Mouse (Mus musculus): ENCODE measurements at regions not wholly inside any gene's neighbourhood (a gene's known extent, or its start where the extent isn't known, plus 50 kb on each side); places are given as distances from the start of the nearest gene placed in this dataset.

DNA sequence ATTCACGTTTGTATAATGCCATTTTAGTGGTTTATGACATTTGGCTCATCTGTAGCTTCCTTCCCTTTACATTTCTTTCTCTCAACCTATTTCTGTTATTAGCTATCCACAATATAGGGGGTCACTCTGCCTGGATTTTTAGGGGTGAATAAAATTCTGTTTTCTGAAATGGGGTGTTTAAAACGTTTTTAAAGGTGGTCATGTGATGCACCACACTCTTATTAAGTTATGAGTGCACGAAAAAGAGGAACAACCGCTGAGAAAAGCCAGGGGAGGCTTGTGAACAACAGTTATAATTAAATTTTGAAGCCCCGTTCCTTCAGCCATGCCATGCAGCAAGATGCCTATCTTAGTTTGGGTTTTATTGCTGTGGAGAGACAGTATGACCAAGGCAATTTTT is 87.0 kb upstream of the Hgf start:
- WGBS: 27% methylated on average over 5 of the region's 5 CpGs
- DNase-seq: no peak
- H3K27me3 ChIP-seq (ENCODE audit: control insufficient read depth, insufficient read depth, low read length): no peaks in the 10 kb centered on the region
- H3K36me3 ChIP-seq (ENCODE audit: control insufficient read depth, insufficient read depth, low read length): no peaks in the 10 kb centered on the region
- H3K27ac ChIP-seq (ENCODE audit: control insufficient read depth, insufficient read depth, low read length): no peak overlapping the region
- no peak overlapping the region for H3K4me3 ChIP-seq (ENCODE audit: control insufficient read depth, insufficient read depth, low read length)
- TF ChIP-seq CTCF (IDR thresholded peaks at IDR 0.05; ENCODE audit: borderline replicate concordance, control insufficient read depth, extremely low read depth, insufficient read depth, low read length, poor library complexity) (no peak), POLR2A (IDR thresholded peaks at IDR 0.05; ENCODE audit: control insufficient read depth, extremely low read depth, insufficient read depth, low read length, poor library complexity) (no peak)
- peaks cover 5% of the 10 kb centered on the region for H3K4me1 ChIP-seq (replicated peaks; ENCODE audit: control insufficient read depth, insufficient read depth, low read length)

DNA sequence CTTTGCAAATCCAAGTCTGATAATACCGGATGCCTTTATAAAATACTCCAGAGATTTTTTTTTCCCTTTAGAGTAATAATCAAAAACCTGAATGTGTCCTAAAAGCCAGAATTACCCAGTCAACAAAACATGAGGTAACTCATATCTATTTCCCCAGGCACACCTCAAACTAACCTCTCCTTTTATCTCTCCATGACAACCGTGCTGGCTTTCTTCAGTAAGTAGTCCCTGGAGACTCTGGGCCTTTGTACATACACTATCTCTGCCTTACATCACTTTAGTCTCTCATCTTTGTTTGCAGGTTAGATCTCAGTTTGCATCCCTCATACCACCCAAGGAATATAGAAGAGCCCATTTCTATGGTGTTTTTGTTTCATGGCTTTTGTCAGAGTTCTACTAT is 84.7 kb upstream of the Hgf start:
- TF ChIP-seq POLR2A (IDR thresholded peaks at IDR 0.05; ENCODE audit: control insufficient read depth, extremely low read depth, insufficient read depth, low read length, poor library complexity) (no peak), CTCF (IDR thresholded peaks at IDR 0.05; ENCODE audit: borderline replicate concordance, control insufficient read depth, extremely low read depth, insufficient read depth, low read length, poor library complexity) (no peak)
- 76% methylated on average over 2 of the region's 2 CpGs for WGBS
- DNase-seq: no peak
- peaks cover 5% of the 10 kb centered on the region for H3K4me1 ChIP-seq (replicated peaks; ENCODE audit: control insufficient read depth, insufficient read depth, low read length)
- no peak overlapping the region for H3K4me3 ChIP-seq (ENCODE audit: control insufficient read depth, insufficient read depth, low read length)
- no peaks in the 10 kb centered on the region for H3K36me3 ChIP-seq (ENCODE audit: control insufficient read depth, insufficient read depth, low read length)
- H3K27me3 ChIP-seq (ENCODE audit: control insufficient read depth, insufficient read depth, low read length): no peaks in the 10 kb centered on the region
- no peak overlapping the region for H3K27ac ChIP-seq (ENCODE audit: control insufficient read depth, insufficient read depth, low read length)

DNA sequence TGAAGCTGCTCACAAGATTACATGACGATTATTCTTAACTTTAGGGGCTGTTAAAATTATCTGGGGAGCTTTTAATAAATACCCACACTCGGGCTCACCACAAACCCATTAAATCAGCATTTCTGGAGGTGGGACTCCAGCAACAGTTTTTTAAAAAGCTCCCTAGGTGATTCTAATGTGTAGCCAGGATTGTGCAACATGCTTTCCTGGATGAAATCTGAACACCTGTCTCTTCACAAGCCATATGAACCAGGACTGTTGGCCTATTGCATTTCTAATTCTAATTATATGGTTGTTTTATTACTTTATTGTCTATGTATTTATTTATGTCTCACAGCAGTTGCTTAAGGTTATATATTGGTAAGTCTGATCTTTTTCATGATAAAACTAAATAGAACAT is 84.1 kb upstream of the Hgf start:
- H3K36me3 ChIP-seq (ENCODE audit: control insufficient read depth, insufficient read depth, low read length): no peaks in the 10 kb centered on the region
- DNase-seq: no peak
- peaks cover 5% of the 10 kb centered on the region for H3K4me1 ChIP-seq (replicated peaks; ENCODE audit: control insufficient read depth, insufficient read depth, low read length)
- WGBS: 89% methylated on average over 2 of the region's 2 CpGs
- H3K27me3 ChIP-seq (ENCODE audit: control insufficient read depth, insufficient read depth, low read length): no peaks in the 10 kb centered on the region
- TF ChIP-seq CTCF (IDR thresholded peaks at IDR 0.05; ENCODE audit: borderline replicate concordance, control insufficient read depth, extremely low read depth, insufficient read depth, low read length, poor library complexity) (no peak), POLR2A (IDR thresholded peaks at IDR 0.05; ENCODE audit: control insufficient read depth, extremely low read depth, insufficient read depth, low read length, poor library complexity) (no peak)
- no peak overlapping the region for H3K4me3 ChIP-seq (ENCODE audit: control insufficient read depth, insufficient read depth, low read length)
- H3K27ac ChIP-seq (ENCODE audit: control insufficient read depth, insufficient read depth, low read length): no peak overlapping the region

DNA sequence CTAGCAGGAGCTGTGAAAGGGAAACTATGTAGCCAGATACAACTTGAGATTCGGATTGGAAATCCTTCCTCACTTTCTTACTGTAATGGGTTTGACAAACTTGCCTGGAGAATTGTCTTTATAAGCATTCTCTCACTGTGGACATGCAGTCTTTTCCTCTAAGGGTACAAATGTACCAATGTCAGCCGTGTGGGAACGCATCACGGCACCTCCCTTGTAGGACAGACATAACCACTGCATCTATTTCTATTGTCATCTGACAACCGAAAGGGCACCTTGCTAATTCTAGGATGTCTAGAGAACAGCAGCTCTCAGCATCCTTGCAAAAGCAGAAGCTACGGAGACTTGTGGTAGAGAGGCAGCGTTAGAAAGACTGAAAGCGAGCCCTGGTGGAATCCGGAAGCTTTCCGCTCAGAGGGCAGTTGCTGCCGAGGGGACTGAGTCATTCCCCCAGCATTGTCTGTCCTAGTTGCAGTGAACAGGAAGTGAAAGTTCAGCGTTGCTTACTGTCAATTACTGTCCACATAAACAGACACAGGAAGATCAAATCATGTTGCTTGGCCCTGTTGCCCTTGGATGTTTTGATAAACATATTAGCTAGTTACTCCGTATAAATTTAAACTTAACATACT is 83.5 kb upstream of the Hgf start:
- H3K4me3 ChIP-seq (ENCODE audit: control insufficient read depth, insufficient read depth, low read length): no peak overlapping the region; the same call in 1 of the 2 replicates
- no peaks in the 10 kb centered on the region for H3K27me3 ChIP-seq (ENCODE audit: control insufficient read depth, insufficient read depth, low read length)
- no peak for TF ChIP-seq CTCF (IDR thresholded peaks at IDR 0.05; ENCODE audit: borderline replicate concordance, control insufficient read depth, extremely low read depth, insufficient read depth, low read length, poor library complexity)
- TF ChIP-seq POLR2A (IDR thresholded peaks at IDR 0.05; ENCODE audit: control insufficient read depth, extremely low read depth, insufficient read depth, low read length, poor library complexity): no peak
- H3K36me3 ChIP-seq (ENCODE audit: control insufficient read depth, insufficient read depth, low read length): no peaks in the 10 kb centered on the region
- DNase-seq: peak; percentile 43
- 11% methylated on average over 13 of the region's 13 CpGs for WGBS
- no peak overlapping the region for H3K27ac ChIP-seq (ENCODE audit: control insufficient read depth, insufficient read depth, low read length)
- H3K4me1 ChIP-seq (replicated peaks; ENCODE audit: control insufficient read depth, insufficient read depth, low read length): peaks cover 5% of the 10 kb centered on the region

DNA sequence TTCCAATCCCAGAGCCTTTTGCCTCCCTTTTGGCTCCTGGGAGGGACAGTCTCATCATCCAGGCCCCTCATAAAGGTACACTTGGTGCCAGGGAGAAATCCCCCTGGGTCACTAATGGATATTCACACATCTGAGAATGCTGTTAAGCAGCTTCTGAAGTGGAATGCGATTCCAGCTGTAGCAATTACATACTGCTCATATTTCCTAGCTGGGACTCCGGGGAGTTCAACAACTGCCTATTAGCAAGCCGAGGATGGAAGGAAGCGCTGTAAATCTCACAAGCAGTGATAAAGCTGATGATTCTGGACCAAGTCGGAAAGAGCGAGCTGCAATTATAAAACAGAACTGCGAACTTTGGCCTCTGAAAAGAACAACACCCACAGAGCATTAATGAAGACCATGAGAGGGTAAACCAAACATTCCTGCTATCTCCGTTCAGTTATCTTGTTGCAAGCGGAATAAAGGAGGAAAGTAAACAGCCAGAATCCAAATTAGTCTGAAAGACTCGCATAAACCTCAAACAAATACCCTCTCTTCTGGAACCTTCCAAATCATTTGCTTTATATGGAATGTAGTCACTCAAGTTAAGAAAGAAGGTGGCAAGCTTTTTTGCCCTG is 82.8 kb upstream of the Hgf start:
- Histone ChIP-seq H3K4me1 (replicated peaks; ENCODE audit: control insufficient read depth, insufficient read depth, low read length) (peaks cover 5% of the 10 kb centered on the region), H3K27me3 (ENCODE audit: control insufficient read depth, insufficient read depth, low read length) (no peaks in the 10 kb centered on the region), H3K36me3 (ENCODE audit: control insufficient read depth, insufficient read depth, low read length) (no peaks in the 10 kb centered on the region), H3K27ac (ENCODE audit: control insufficient read depth, insufficient read depth, low read length) (no peak overlapping the region), H3K4me3 (ENCODE audit: control insufficient read depth, insufficient read depth, low read length) (no peak overlapping the region)
- no peak for DNase-seq
- TF ChIP-seq POLR2A (IDR thresholded peaks at IDR 0.05; ENCODE audit: control insufficient read depth, extremely low read depth, insufficient read depth, low read length, poor library complexity) (no peak), CTCF (IDR thresholded peaks at IDR 0.05; ENCODE audit: borderline replicate concordance, control insufficient read depth, extremely low read depth, insufficient read depth, low read length, poor library complexity) (no peak)
- 90% methylated on average over 10 of the region's 10 CpGs for WGBS

DNA sequence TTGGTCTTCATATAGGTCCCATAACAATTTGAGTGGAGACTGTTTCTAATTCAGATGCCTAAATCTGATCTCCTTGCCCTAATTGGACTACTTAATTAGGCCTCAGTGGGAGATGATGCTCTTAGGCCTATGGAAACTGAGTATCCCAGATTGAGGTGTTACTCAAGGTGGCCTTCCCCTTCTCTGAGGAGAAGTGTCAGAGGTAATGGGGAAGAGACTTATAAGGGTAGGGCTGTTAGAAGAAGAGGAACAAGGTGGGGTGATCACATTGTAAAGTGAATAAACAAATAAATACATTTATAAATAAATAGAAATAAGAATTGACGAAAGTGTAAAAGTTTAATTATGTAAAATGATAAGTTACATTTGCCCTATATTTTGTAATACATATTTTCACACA is 65.3 kb upstream of the Hgf start:
- H3K27me3 ChIP-seq (ENCODE audit: control insufficient read depth, insufficient read depth, low read length): no peaks in the 10 kb centered on the region
- H3K27ac ChIP-seq (ENCODE audit: control insufficient read depth, insufficient read depth, low read length): no peak overlapping the region
- no peaks in the 10 kb centered on the region for H3K4me1 ChIP-seq (replicated peaks; ENCODE audit: control insufficient read depth, insufficient read depth, low read length)
- WGBS: 94% methylated on average over 1 of the region's 1 CpGs
- no peak overlapping the region for H3K4me3 ChIP-seq (ENCODE audit: control insufficient read depth, insufficient read depth, low read length)
- DNase-seq: no peak
- no peak for TF ChIP-seq CTCF (IDR thresholded peaks at IDR 0.05; ENCODE audit: borderline replicate concordance, control insufficient read depth, extremely low read depth, insufficient read depth, low read length, poor library complexity)
- TF ChIP-seq POLR2A (IDR thresholded peaks at IDR 0.05; ENCODE audit: control insufficient read depth, extremely low read depth, insufficient read depth, low read length, poor library complexity): no peak
- H3K36me3 ChIP-seq (ENCODE audit: control insufficient read depth, insufficient read depth, low read length): no peaks in the 10 kb centered on the region

All from thymus, adult 2 months (tissue).